Comparison of ENCODE assay signal across 8 mouse cellular contexts in genomic region chr1:64532067-64532523, GRCm38 (mm10). TPM values are rescaled to one million over a fixed set of nuclear protein-coding genes. Genes with fewer than 3 reads are reported as not detected.
A peak's percentile ranks its signal among the peaks of the same experiment; 100 is the strongest.
DNase-seq lines count a peak whose midpoint lies in the region; ATAC-seq and TF ChIP-seq lines count a peak whose summit lies in the region.

No protein-coding gene starts in this region.

- H3K4me2 ChIP-seq in kidney, postnatal 0 days (ENCODE audit: low read length) = peak overlapping the region; percentile 76

- peak overlapping the region; percentile 100 for H3K27ac ChIP-seq in kidney, postnatal 0 days
- peak overlapping the region; percentile 99 for H3K27ac ChIP-seq in midbrain, embryonic 10.5 days (replicated peaks)

- H3K9me3 ChIP-seq in kidney, postnatal 0 days (replicated peaks; ENCODE audit: low read length) = no peaks in the 10 kb centered on the region
- no peaks in the 10 kb centered on the region for H3K9me3 ChIP-seq in midbrain, embryonic 10.5 days (replicated peaks)

- under 1% methylated on average over 34 of the region's 34 CpGs for WGBS in kidney, postnatal 0 days
- WGBS in midbrain, embryonic 10.5 days = under 1% methylated on average over 34 of the region's 34 CpGs

- H3K4me3 ChIP-seq in kidney, postnatal 0 days (replicated peaks; ENCODE audit: low read depth, low read length) = peak overlapping the region; percentile 89
- peak overlapping the region; percentile 91 for H3K4me3 ChIP-seq in midbrain, embryonic 10.5 days

- no peak for DNase-seq in kidney, postnatal 0 days (ENCODE audit: low spot score)
- DNase-seq in kidney, postnatal 36 days = no peak
- peak; percentile 40 for DNase-seq in c-Kit-positive CD71-positive TER-119-negative erythroid progenitor cells, embryonic 14.5 days (ENCODE audit: low read depth)
- DNase-seq in hindlimb bud, embryonic 11.5 days (ENCODE audit: extremely low spot score, low read depth, low spot score) = peak; percentile 18
- DNase-seq in midbrain, embryonic 10.5 days (ENCODE audit: low spot score) = no peak
- DNase-seq in thymus, postnatal 36 days = peak; percentile 89 to 94
- DNase-seq in ovary, adult 18-20 months (ENCODE audit: low spot score) = no peak
- DNase-seq in cerebellum, postnatal 25 days = no peak

- no peaks in the 10 kb centered on the region for H3K36me3 ChIP-seq in kidney, postnatal 0 days (ENCODE audit: insufficient read depth, low read length)
- peaks cover 11% of the 10 kb centered on the region for H3K36me3 ChIP-seq in midbrain, embryonic 10.5 days

- peak; percentile 65 for ATAC-seq in kidney, postnatal 0 days (replicated peaks; ENCODE audit: low FRiP score, low read depth)

- 0 out of 2 replicates have a peak, but pooled peaks cover 12% of the 10 kb centered on the region for H3K4me1 ChIP-seq in kidney, postnatal 0 days (replicated peaks; ENCODE audit: insufficient read depth, low read length)
- H3K4me1 ChIP-seq in midbrain, embryonic 10.5 days = peaks cover 41% of the 10 kb centered on the region

- H3K27me3 ChIP-seq in kidney, postnatal 0 days (ENCODE audit: insufficient read depth, low read length) = no peaks in the 10 kb centered on the region
- H3K27me3 ChIP-seq in midbrain, embryonic 10.5 days (ENCODE audit: low read depth, poor library complexity, severe bottlenecking) = no peaks in the 10 kb centered on the region

- no peak for TF ChIP-seq CTCF in kidney, postnatal 0 days (IDR thresholded peaks at IDR 0.05; ENCODE audit: low read depth)

- H3K9ac ChIP-seq in kidney, postnatal 0 days (ENCODE audit: low read depth, low read length) = peak overlapping the region; percentile 99

RNA-seq across cellular contexts. Expression of gene Creb1, which starts 0.3 kb away (rescaled TPM):
- 18.1 and 19.9 TPM in 2 replicates for polyA plus RNA-seq in kidney, postnatal 0 days (2015; fragmentation: Nextera tagmentation; extraction: Ambion mirVana)
- 46.2 and 50.3 TPM in 2 replicates for polyA plus RNA-seq in midbrain, embryonic 10.5 days (2016; fragmentation: Nextera tagmentation; extraction: Ambion mirVana)

Comparison
In these comparisons a context has a peak if more than half of its experiments do, and no peak if none do; other contexts are left out.
1. DNase-seq: peak in c-Kit-positive CD71-positive TER-119-negative erythroid progenitor cells, embryonic 14.5 days (single experiment), hindlimb bud, embryonic 11.5 days (single experiment) and thymus, postnatal 36 days (2 of 2); none in kidney, postnatal 0 days (single experiment), kidney, postnatal 36 days (0 of 2), midbrain, embryonic 10.5 days (single experiment), ovary, adult 18-20 months (single experiment) and cerebellum, postnatal 25 days (0 of 2).